Mouse (Mus musculus): ENCODE results near the gene Tomm40. TPM values are rescaled to one million over a fixed set of nuclear protein-coding genes. Genes with fewer than 3 reads are reported as not detected.

Tomm40 gene
- total and polyA plus RNA-seq, 2 experiments from 2014 or later, result 113 to 147 TPM

- 68% methylated on average over 3 of the region's 3 CpGs for WGBS
- peak; percentile 5 for DNase-seq
Observed at GRCm38 (mm10) chr7:19666750-19667149, 48.5 kb downstream of the Tomm40 start.

DNA sequence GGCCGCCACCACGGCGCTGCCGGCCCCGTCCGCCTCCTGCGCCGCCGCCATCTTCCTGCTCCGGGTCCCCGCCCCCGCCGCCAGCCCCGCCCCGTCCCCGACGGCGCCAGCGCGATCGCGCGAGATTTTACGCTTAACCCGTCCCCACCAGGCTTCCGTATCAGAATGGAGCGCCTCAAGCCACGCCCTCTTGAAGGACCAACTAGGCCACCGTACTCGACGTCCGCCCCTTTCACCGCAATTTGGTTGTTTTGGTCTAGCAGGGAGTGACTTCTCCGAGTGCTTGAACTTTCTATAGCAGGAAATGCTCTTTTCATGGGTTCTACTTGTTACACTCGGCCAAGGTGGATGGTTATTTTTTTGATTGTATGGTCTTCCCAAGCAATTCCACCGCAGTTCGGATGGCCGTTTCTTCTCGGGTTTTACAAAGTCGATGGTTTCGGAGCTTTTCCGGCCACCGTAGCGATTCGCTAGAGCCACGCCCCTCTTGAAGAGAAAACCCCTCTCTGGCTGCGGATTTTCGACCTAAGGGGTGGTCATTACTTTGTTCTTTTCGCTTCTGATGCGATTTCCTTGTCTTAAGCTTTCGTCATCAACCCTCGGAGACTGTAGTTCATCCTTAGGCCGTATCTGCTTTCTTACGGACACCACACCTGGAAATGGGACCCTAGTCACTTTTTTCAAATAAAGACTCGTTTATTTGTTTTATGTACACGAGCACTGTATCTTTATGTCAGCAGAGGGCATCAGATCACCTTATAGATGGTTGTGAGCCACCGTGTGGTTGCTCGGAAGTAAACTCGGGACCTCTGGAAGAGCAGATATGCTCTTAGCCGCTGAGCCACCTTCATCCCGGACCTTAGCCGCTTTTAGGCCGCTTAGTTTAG, 50.0 kb downstream of the Tomm40 start, which contains the start of gene Clptm1:
Clptm1 (minus strand) TSS at position 79 of the 887 bp plus-strand sequence.
- Histone ChIP-seq H3K4me3 (ENCODE audit: low read depth, low read length) (peak within 1 kb of the TSS; percentile 100), H3K27me3 (ENCODE audit: insufficient read depth, low read length) (no peaks in the 10 kb centered on the region), H3K27ac (ENCODE audit: low read depth, low read length) (peak within 1 kb of the TSS; percentile 91), H3K36me3 (ENCODE audit: insufficient read depth) (peaks cover 10% of the 10 kb centered on the region; the same call in 1 of the 2 replicates), H3K4me2 (ENCODE audit: low read depth) (peak within 1 kb of the TSS; percentile 79), H3K9ac (peak within 1 kb of the TSS; percentile 99), H3K9me3 (ENCODE audit: low read length) (no peaks in the 10 kb centered on the region), H3K4me1 (ENCODE audit: insufficient read depth) (peaks cover 10% of the 10 kb centered on the region)
- DNase-seq, result peak; percentile 99
- TF ChIP-seq CTCF (IDR thresholded peaks at IDR 0.05; ENCODE audit: low read depth), result peak; percentile 67
- ATAC-seq, result peak; percentile 89
- WGBS, result 2% methylated on average over 62 of the region's 63 CpGs

More at GRCm38 (mm10) chr7:19666750-19667149, 48.5 kb downstream of the Tomm40 start:
- Histone ChIP-seq H3K27ac (ENCODE audit: low read depth, low read length) (no peak overlapping the region), H3K9ac (no peak overlapping the region), H3K36me3 (ENCODE audit: insufficient read depth) (peaks cover 10% of the 10 kb centered on the region; the same call in 1 of the 2 replicates), H3K4me3 (ENCODE audit: low read depth, low read length) (no peak overlapping the region), H3K27me3 (ENCODE audit: insufficient read depth, low read length) (no peaks in the 10 kb centered on the region), H3K4me1 (ENCODE audit: insufficient read depth) (peaks cover 10% of the 10 kb centered on the region), H3K9me3 (ENCODE audit: low read length) (no peaks in the 10 kb centered on the region), H3K4me2 (ENCODE audit: low read depth) (no peak overlapping the region)
- peak; percentile 20; the same call in 1 of the 2 replicates for TF ChIP-seq CTCF (IDR thresholded peaks at IDR 0.05; ENCODE audit: low read depth)
- ATAC-seq, result no peak

- TF ChIP-seq CTCF (IDR thresholded peaks at IDR 0.05; ENCODE audit: low read depth), result no peak
- Histone ChIP-seq H3K9me3 (ENCODE audit: low read length) (no peaks in the 10 kb centered on the region), H3K4me2 (ENCODE audit: low read depth) (peak overlapping the region; percentile 79), H3K4me3 (ENCODE audit: low read depth, low read length) (peak overlapping the region; percentile 100), H3K27ac (ENCODE audit: low read depth, low read length) (peak overlapping the region; percentile 76), H3K9ac (peak overlapping the region; percentile 99), H3K4me1 (ENCODE audit: insufficient read depth) (peaks cover 10% of the 10 kb centered on the region), H3K36me3 (ENCODE audit: insufficient read depth) (peaks cover 10% of the 10 kb centered on the region; the same call in 1 of the 2 replicates), H3K27me3 (ENCODE audit: insufficient read depth, low read length) (no peaks in the 10 kb centered on the region)
- DNase-seq, result no peak
- under 1% methylated on average over 37 of the region's 37 CpGs for WGBS
- ATAC-seq, result peak; percentile 23
Observed at GRCm38 (mm10) chr7:19664455-19664954, 50.7 kb downstream of the Tomm40 start.

GRCm38 (mm10) chr7:19663940-19664339, 51.3 kb downstream of the Tomm40 start:
- peak overlapping the region; percentile 79 for H3K4me2 ChIP-seq (ENCODE audit: low read depth)
- H3K27me3 ChIP-seq (ENCODE audit: insufficient read depth, low read length), result no peaks in the 10 kb centered on the region
- no peak overlapping the region; the same call in 1 of the 2 replicates for H3K27ac ChIP-seq (ENCODE audit: low read depth, low read length)
- no peaks in the 10 kb centered on the region for H3K9me3 ChIP-seq (ENCODE audit: low read length)
- H3K36me3 ChIP-seq (ENCODE audit: insufficient read depth), result peaks cover 10% of the 10 kb centered on the region; the same call in 1 of the 2 replicates
- peaks cover 10% of the 10 kb centered on the region for H3K4me1 ChIP-seq (ENCODE audit: insufficient read depth)
- DNase-seq, result no peak
- WGBS, result 18% methylated on average over 8 of the region's 8 CpGs
- no peak for TF ChIP-seq CTCF (IDR thresholded peaks at IDR 0.05; ENCODE audit: low read depth)
- H3K4me3 ChIP-seq (ENCODE audit: low read depth, low read length), result peak overlapping the region; percentile 100
- peak overlapping the region; percentile 99 for H3K9ac ChIP-seq
- no peak for ATAC-seq

- Histone ChIP-seq H3K4me3 (ENCODE audit: low read depth, low read length) (no peak overlapping the region), H3K27ac (ENCODE audit: low read depth, low read length) (no peak overlapping the region), H3K4me1 (ENCODE audit: insufficient read depth) (no peaks in the 10 kb centered on the region), H3K9ac (no peak overlapping the region), H3K27me3 (ENCODE audit: insufficient read depth, low read length) (no peaks in the 10 kb centered on the region), H3K9me3 (ENCODE audit: low read length) (no peaks in the 10 kb centered on the region), H3K4me2 (ENCODE audit: low read depth) (no peak overlapping the region), H3K36me3 (ENCODE audit: insufficient read depth) (peaks cover 62% of the 10 kb centered on the region)
- 96% methylated on average over 2 of the region's 2 CpGs for WGBS
- ATAC-seq (no peak), DNase-seq (no peak)
- TF ChIP-seq CTCF (IDR thresholded peaks at IDR 0.05; ENCODE audit: low read depth), result no peak
Observed at GRCm38 (mm10) chr7:19652614-19653013, 62.6 kb downstream of the Tomm40 start.

Other genes starting within 250 kb of the Tomm40 start
- 17.3 and 17.8 TPM in 2 replicates for gene Bloc1s3, start 207.1 kb downstream of the Tomm40 start, total RNA-seq (2014; rRNA removed)
- gene Bloc1s3, start 207.1 kb downstream of the Tomm40 start, polyA plus RNA-seq (2015; fragmentation: Nextera tagmentation; extraction: Ambion mirVana), result 4.5 and 5.1 TPM in 2 replicates
- 28.5 and 28.8 TPM in 2 replicates for gene Trappc6a, start 207.0 kb downstream of the Tomm40 start, total RNA-seq (2014; rRNA removed)
- gene Trappc6a, start 207.0 kb downstream of the Tomm40 start, polyA plus RNA-seq (2015; fragmentation: Nextera tagmentation; extraction: Ambion mirVana), result 38.7 and 38.8 TPM in 2 replicates
- gene Nkpd1, start 197.6 kb downstream of the Tomm40 start, total RNA-seq (2014; rRNA removed), result 2.0 and 3.4 TPM in 2 replicates
- gene Nkpd1, start 197.6 kb downstream of the Tomm40 start, polyA plus RNA-seq (2015; fragmentation: Nextera tagmentation; extraction: Ambion mirVana), result 1.1 and 2.3 TPM in 2 replicates
- gene Ppp1r37, start 152.4 kb downstream of the Tomm40 start, total RNA-seq (2014; rRNA removed), result 86.4 and 87.8 TPM in 2 replicates
- gene Ppp1r37, start 152.4 kb downstream of the Tomm40 start, polyA plus RNA-seq (2015; fragmentation: Nextera tagmentation; extraction: Ambion mirVana), result 23.4 and 27.2 TPM in 2 replicates
- gene Zfp296, start 138.2 kb downstream of the Tomm40 start, total RNA-seq (2014; rRNA removed), result 0.31 and 1.2 TPM in 2 replicates
- gene Zfp296, start 138.2 kb downstream of the Tomm40 start, polyA plus RNA-seq (2015; fragmentation: Nextera tagmentation; extraction: Ambion mirVana), result 0.09 and 0.16 TPM in 2 replicates
- gene Gemin7, start 137.8 kb downstream of the Tomm40 start, total RNA-seq (2014; rRNA removed), result 38.2 and 56.4 TPM in 2 replicates
- 145 and 148 TPM in 2 replicates for gene Gemin7, start 137.8 kb downstream of the Tomm40 start, polyA plus RNA-seq (2015; fragmentation: Nextera tagmentation; extraction: Ambion mirVana)
- gene Clasrp, start 111.0 kb downstream of the Tomm40 start, total RNA-seq (2014; rRNA removed), result 56.0 and 89.0 TPM in 2 replicates
- 50.1 and 56.8 TPM in 2 replicates for gene Clasrp, start 111.0 kb downstream of the Tomm40 start, polyA plus RNA-seq (2015; fragmentation: Nextera tagmentation; extraction: Ambion mirVana)
- gene Relb, start 86.0 kb downstream of the Tomm40 start, total RNA-seq (2014; rRNA removed), result 6.5 and 6.9 TPM in 2 replicates
- gene Relb, start 86.0 kb downstream of the Tomm40 start, polyA plus RNA-seq (2015; fragmentation: Nextera tagmentation; extraction: Ambion mirVana), result 4.5 and 5.4 TPM in 2 replicates
- 93.2 and 109 TPM in 2 replicates for gene Clptm1, start 50.4 kb downstream of the Tomm40 start, total RNA-seq (2014; rRNA removed)
- 111 and 136 TPM in 2 replicates for gene Clptm1, start 50.4 kb downstream of the Tomm40 start, polyA plus RNA-seq (2015; fragmentation: Nextera tagmentation; extraction: Ambion mirVana)
- 0.86 TPM in 1 of 2 replicates, not detected in the other for gene Apoc2, start 37.5 kb downstream of the Tomm40 start, total RNA-seq (2014; rRNA removed)
- gene Apoc2, start 37.5 kb downstream of the Tomm40 start, polyA plus RNA-seq (2015; fragmentation: Nextera tagmentation; extraction: Ambion mirVana), result 0.50 TPM in 1 of 2 replicates, not detected in the other
- not detected in 2 replicates for gene Gm44805, start 34.0 kb downstream of the Tomm40 start, total RNA-seq (2014; rRNA removed)
- not detected in 2 replicates for gene Gm44805, start 34.0 kb downstream of the Tomm40 start, polyA plus RNA-seq (2015; fragmentation: Nextera tagmentation; extraction: Ambion mirVana)
- not detected in 2 replicates for gene Apoc4, start 34.0 kb downstream of the Tomm40 start, total RNA-seq (2014; rRNA removed)
- gene Apoc4, start 34.0 kb downstream of the Tomm40 start, polyA plus RNA-seq (2015; fragmentation: Nextera tagmentation; extraction: Ambion mirVana), result not detected in 2 replicates
- 2.1 and 5.3 TPM in 2 replicates for gene Apoc1, start 22.8 kb downstream of the Tomm40 start, total RNA-seq (2014; rRNA removed)
- 3.0 and 5.5 TPM in 2 replicates for gene Apoc1, start 22.8 kb downstream of the Tomm40 start, polyA plus RNA-seq (2015; fragmentation: Nextera tagmentation; extraction: Ambion mirVana)
- 1,116 and 1,436 TPM in 2 replicates for gene Apoe, start 16.2 kb downstream of the Tomm40 start, total RNA-seq (2014; rRNA removed)
- gene Apoe, start 16.2 kb downstream of the Tomm40 start, polyA plus RNA-seq (2015; fragmentation: Nextera tagmentation; extraction: Ambion mirVana), result 1,283 and 1,495 TPM in 2 replicates
- 44.2 and 44.7 TPM in 2 replicates for gene Nectin2, start 35.0 kb upstream of the Tomm40 start, total RNA-seq (2014; rRNA removed)
- 47.2 and 48.7 TPM in 2 replicates for gene Nectin2, start 35.0 kb upstream of the Tomm40 start, polyA plus RNA-seq (2015; fragmentation: Nextera tagmentation; extraction: Ambion mirVana)
- 12.2 and 19.5 TPM in 2 replicates for gene Bcam, start 55.6 kb upstream of the Tomm40 start, total RNA-seq (2014; rRNA removed)
- 10.9 and 12.7 TPM in 2 replicates for gene Bcam, start 55.6 kb upstream of the Tomm40 start, polyA plus RNA-seq (2015; fragmentation: Nextera tagmentation; extraction: Ambion mirVana)
- 0.38 and 1.1 TPM in 2 replicates for gene Cblc, start 81.4 kb upstream of the Tomm40 start, total RNA-seq (2014; rRNA removed)
- 0.67 and 0.84 TPM in 2 replicates for gene Cblc, start 81.4 kb upstream of the Tomm40 start, polyA plus RNA-seq (2015; fragmentation: Nextera tagmentation; extraction: Ambion mirVana)
- gene Bcl3, start 107.3 kb upstream of the Tomm40 start, total RNA-seq (2014; rRNA removed), result 0.43 and 0.77 TPM in 2 replicates
- 0.28 and 0.86 TPM in 2 replicates for gene Bcl3, start 107.3 kb upstream of the Tomm40 start, polyA plus RNA-seq (2015; fragmentation: Nextera tagmentation; extraction: Ambion mirVana)
- 32.4 and 33.3 TPM in 2 replicates for gene Gm19345, start 136.6 kb upstream of the Tomm40 start, total RNA-seq (2014; rRNA removed)
- gene Gm19345, start 136.6 kb upstream of the Tomm40 start, polyA plus RNA-seq (2015; fragmentation: Nextera tagmentation; extraction: Ambion mirVana), result 14.6 and 16.4 TPM in 2 replicates
- not detected in 2 replicates for gene Ceacam16, start 145.9 kb upstream of the Tomm40 start, total RNA-seq (2014; rRNA removed)
- 0.53 and 0.84 TPM in 2 replicates for gene Ceacam16, start 145.9 kb upstream of the Tomm40 start, polyA plus RNA-seq (2015; fragmentation: Nextera tagmentation; extraction: Ambion mirVana)
- gene Ceacam19, start 172.5 kb upstream of the Tomm40 start, total RNA-seq (2014; rRNA removed), result not detected in 2 replicates
- not detected in 2 replicates for gene Ceacam19, start 172.5 kb upstream of the Tomm40 start, polyA plus RNA-seq (2015; fragmentation: Nextera tagmentation; extraction: Ambion mirVana)
- gene Pvr, start 205.7 kb upstream of the Tomm40 start, total RNA-seq (2014; rRNA removed), result 12.0 and 12.8 TPM in 2 replicates
- gene Pvr, start 205.7 kb upstream of the Tomm40 start, polyA plus RNA-seq (2015; fragmentation: Nextera tagmentation; extraction: Ambion mirVana), result 4.2 and 6.1 TPM in 2 replicates
- gene Igsf23, start 235.3 kb upstream of the Tomm40 start, total RNA-seq (2014; rRNA removed), result not detected in 2 replicates
- not detected in 2 replicates for gene Igsf23, start 235.3 kb upstream of the Tomm40 start, polyA plus RNA-seq (2015; fragmentation: Nextera tagmentation; extraction: Ambion mirVana)
- gene Ceacam20, start 250.0 kb upstream of the Tomm40 start, total RNA-seq (2014; rRNA removed), result not detected in 2 replicates
- not detected in 2 replicates for gene Ceacam20, start 250.0 kb upstream of the Tomm40 start, polyA plus RNA-seq (2015; fragmentation: Nextera tagmentation; extraction: Ambion mirVana)

Measured in forebrain, postnatal 0 days (tissue).